Mouse (Mus musculus) gastrocnemius, postnatal 36 days (tissue): ENCODE results near the gene Rpl13a. TPM values are rescaled to one million over a fixed set of nuclear protein-coding genes. Genes with fewer than 3 reads are reported as not detected.

ENCODE experiments used
- microRNA-seq, 2 experiments: library from miRNA; unstranded; fragments of <30 nt; microRNA quantifications; one replicate each; pipeline ENCODE4 v1.2.0; 2021
- total RNA-seq, 2 experiments: library from RNA; stranded (reverse); gene quantifications; 2 replicates each; pipeline ENCODE4 v1.2.3; 2021

Gene Rpl13a
- total RNA-seq, 2 experiments from 2014 or later: 488 to 598 TPM

Small RNA genes within 50 kb of the gene (microRNA-seq; reads per million reads assigned to microRNA genes)
- 726 to 763 reads per million in 2 experiments for gene Mir150
- 15.8 to 16.3 reads per million in 2 experiments for gene Mir5121
- 0 reads per million in 2 experiments for gene Mir7055

Other genes starting within 250 kb of the Rpl13a start
- 10 to 100 TPM; 54.0 to 57.5 TPM for gene Med25, start 236.0 kb downstream of the Rpl13a start, total RNA-seq
- gene Fuz, start 232.7 kb downstream of the Rpl13a start, total RNA-seq: 10 to 100 TPM; 17.3 to 18.1 TPM
- gene Ap2a1, start 199.3 kb downstream of the Rpl13a start, total RNA-seq: 10 to 100 TPM; 55.0 to 56.3 TPM
- not detected for gene Tsks, start 185.6 kb downstream of the Rpl13a start, total RNA-seq
- gene Cpt1c, start 153.9 kb downstream of the Rpl13a start, total RNA-seq: 1 to 10 TPM; 1.2 to 1.8 TPM
- 100 to 1,000 TPM; 105 to 123 TPM for gene Prmt1, start 142.2 kb downstream of the Rpl13a start, total RNA-seq
- gene Irf3, start 131.1 kb downstream of the Rpl13a start, total RNA-seq: 10 to 100 TPM; 18.3 to 20.3 TPM
- 1 to 10 TPM; 8.0 to 8.9 TPM for gene Bcl2l12, start 130.0 kb downstream of the Rpl13a start, total RNA-seq
- 10 to 100 TPM; 36.9 to 40.2 TPM for gene Scaf1, start 112.4 kb downstream of the Rpl13a start, total RNA-seq
- gene Rras, start 110.8 kb downstream of the Rpl13a start, total RNA-seq: 10 to 100 TPM; 20.6 to 21.8 TPM
- gene Prr12, start 75.9 kb downstream of the Rpl13a start, total RNA-seq: 10 to 100 TPM; 11.3 to 14.1 TPM
- 10 to 100 TPM; 29.0 to 30.8 TPM for gene Nosip, start 66.3 kb downstream of the Rpl13a start, total RNA-seq
- gene Prrg2, start 66.1 kb downstream of the Rpl13a start, total RNA-seq: 1 to 10 TPM; 8.0 to 8.8 TPM
- 10 to 100 TPM; 17.3 to 20.9 TPM for gene Rcn3, start 36.5 kb downstream of the Rpl13a start, total RNA-seq
- gene Fcgrt, start 24.9 kb downstream of the Rpl13a start, total RNA-seq: 10 to 100 TPM; 39.2 to 40.0 TPM
- gene Rps11, start 4.3 kb downstream of the Rpl13a start, total RNA-seq: 100 to 1,000 TPM; 388 to 460 TPM
- gene Gm45713, start 7.5 kb upstream of the Rpl13a start, total RNA-seq: not detected
- 1 to 10 TPM; 2.8 to 4.0 TPM for gene Flt3l, start 7.7 kb upstream of the Rpl13a start, total RNA-seq
- gene Pih1d1, start 25.5 kb upstream of the Rpl13a start, total RNA-seq: 10 to 100 TPM; 28.6 to 36.2 TPM
- 10 to 100 TPM; 10.6 to 14.3 TPM for gene Aldh16a1, start 25.8 kb upstream of the Rpl13a start, total RNA-seq
- gene Slc17a7, start 35.2 kb upstream of the Rpl13a start, total RNA-seq: under 1 TPM; 0.76 to 0.79 TPM
- gene Gfy, start 50.8 kb upstream of the Rpl13a start, total RNA-seq: not detected
- not detected for gene Pth2, start 52.2 kb upstream of the Rpl13a start, total RNA-seq
- gene Ccdc155, start 76.1 kb upstream of the Rpl13a start, total RNA-seq: not detected
- not detected for gene Dkkl1, start 83.4 kb upstream of the Rpl13a start, total RNA-seq
- 1 to 10 TPM; 2.7 to 3.3 TPM for gene Tead2, start 87.0 kb upstream of the Rpl13a start, total RNA-seq
- 1 to 10 TPM in 1 of 2 experiments, under 1 TPM in 1; 0.79 to 1.5 TPM for gene Cd37, start 110.4 kb upstream of the Rpl13a start, total RNA-seq
- gene Slc6a16, start 112.3 kb upstream of the Rpl13a start, total RNA-seq: not detected
- gene Slc6a21, start 148.8 kb upstream of the Rpl13a start, total RNA-seq: not detected
- gene Trpm4, start 205.0 kb upstream of the Rpl13a start, total RNA-seq: 10 to 100 TPM; 20.1 to 20.7 TPM
- 100 to 1,000 TPM; 818 to 890 TPM for gene Hrc, start 206.5 kb upstream of the Rpl13a start, total RNA-seq
- gene Ppfia3, start 238.3 kb upstream of the Rpl13a start, total RNA-seq: under 1 TPM; 0.07 to 0.08 TPM
- gene Lin7b, start 241.8 kb upstream of the Rpl13a start, total RNA-seq: not detected